Mouse (Mus musculus) kidney, embryonic 14.5 days (tissue): ENCODE measurements at regions not wholly inside any gene's neighbourhood (a gene's known extent, or its start where the extent isn't known, plus 50 kb on each side); places are given as distances from the start of the nearest gene placed in this dataset.

ENCODE experiments used
- ATAC-seq: fragments of 200-750 bp; cut with Nextera tagmentation; 2 replicates; pipeline ENCODE4 v1.8.0; 2017; ENCODE audit warnings: moderate number of reproducible peaks, mild to moderate bottlenecking, moderate TSS enrichment, moderate library complexity; ENCODE audit not compliant: low FRiP score, low TSS enrichment
- H3K27ac ChIP-seq: fragments of 300-500 bp; sonication (generic); 2 replicates; pipeline ENCODE4 v1.5.1; 2014; ENCODE audit warnings: low read depth, mild to moderate bottlenecking, low read length, moderate library complexity, mixed read lengths
- H3K27me3 ChIP-seq: fragments of 300-500 bp; sonication (generic); 2 replicates; pipeline ENCODE4 v1.6.1; 2014; ENCODE audit warnings: mild to moderate bottlenecking, low read length; ENCODE audit not compliant: control insufficient read depth, insufficient read depth
- H3K36me3 ChIP-seq: fragments of 300-500 bp; sonication (generic); 2 replicates; pipeline ENCODE4 v1.6.1; 2014; ENCODE audit warnings: low read length, mixed read lengths; ENCODE audit not compliant: control insufficient read depth, insufficient read depth
- H3K4me1 ChIP-seq: fragments of 300-500 bp; sonication (generic); 2 replicates; pipeline ENCODE4 v1.6.1; 2014; ENCODE audit warnings: low read length, mixed read lengths; ENCODE audit not compliant: control insufficient read depth, insufficient read depth
- H3K4me2 ChIP-seq: fragments of 300-500 bp; sonication (generic); replicated peaks from 2 replicates; pipeline ENCODE4 v1.6.1; 2014; ENCODE audit warnings: low read depth, mild to moderate bottlenecking, low read length
- H3K4me3 ChIP-seq: fragments of 300-500 bp; sonication (generic); 2 replicates; pipeline ENCODE4 v1.5.1; 2014; ENCODE audit warnings: mild to moderate bottlenecking, low read length
- H3K9ac ChIP-seq: fragments of 300-500 bp; sonication (generic); 2 replicates; pipeline ENCODE4 v1.6.1; 2014; ENCODE audit warnings: low read depth, mild to moderate bottlenecking, low read length, moderate library complexity
- H3K9me3 ChIP-seq: fragments of 300-500 bp; sonication (generic); 2 replicates; pipeline ENCODE4 v1.6.1; 2016; ENCODE audit warnings: low read length; ENCODE audit not compliant: control insufficient read depth
- WGBS: fragments of 180-500 bp; shearing (Covaris S2); extraction: QIAGEN DNeasy Blood & Tissue Kit; methylation state at CpG from one replicate; pipeline ENCODE4 v1.1.7; 2014; 5-methylcytosine and 5-hydroxymethylcytosine counted together

GRCm38 (mm10) chr15:63526820-63527219 lies 318.2 kb downstream of the Gsdmc2 start:
- no peak overlapping the region for H3K4me2 ChIP-seq
- no peaks in the 10 kb centered on the region for H3K9me3 ChIP-seq
- no peak overlapping the region for H3K27ac ChIP-seq
- no peak overlapping the region for H3K4me3 ChIP-seq
- ATAC-seq, result no peak
- H3K27me3 ChIP-seq, result no peaks in the 10 kb centered on the region
- no peaks in the 10 kb centered on the region for H3K4me1 ChIP-seq
- WGBS, result 93% methylated on average over 2 of the region's 2 CpGs
- no peaks in the 10 kb centered on the region for H3K36me3 ChIP-seq
- H3K9ac ChIP-seq, result no peak overlapping the region

- WGBS, result 54% methylated on average over 3 of the region's 3 CpGs
- H3K4me1 ChIP-seq, result no peaks in the 10 kb centered on the region
- no peak for ATAC-seq
- no peaks in the 10 kb centered on the region for H3K9me3 ChIP-seq
- no peak overlapping the region for H3K4me2 ChIP-seq
- no peaks in the 10 kb centered on the region for H3K36me3 ChIP-seq
- H3K4me3 ChIP-seq, result no peak overlapping the region
- H3K27ac ChIP-seq, result no peak overlapping the region
- H3K9ac ChIP-seq, result no peak overlapping the region
- H3K27me3 ChIP-seq, result no peaks in the 10 kb centered on the region
Observed at GRCm38 (mm10) chr15:63517301-63517700, 327.7 kb downstream of the Gsdmc2 start.

GRCm38 (mm10) chr15:63500453-63500852 lies 344.5 kb downstream of the Gsdmc2 start:
- peak; percentile 64; the same call in 1 of the 2 replicates for ATAC-seq
- no peaks in the 10 kb centered on the region for H3K4me1 ChIP-seq

GRCm38 (mm10) chr15:63498483-63498882 lies 346.5 kb downstream of the Gsdmc2 start:
- Histone ChIP-seq H3K27ac (no peak overlapping the region), H3K9me3 (no peaks in the 10 kb centered on the region), H3K9ac (no peak overlapping the region), H3K36me3 (no peaks in the 10 kb centered on the region), H3K4me1 (no peaks in the 10 kb centered on the region), H3K27me3 (no peaks in the 10 kb centered on the region), H3K4me3 (no peak overlapping the region), H3K4me2 (no peak overlapping the region)
- WGBS, result 89% methylated on average over 3 of the region's 3 CpGs
- ATAC-seq, result no peak

More at GRCm38 (mm10) chr15:63500453-63500852, 344.5 kb downstream of the Gsdmc2 start:
- H3K9ac ChIP-seq, result no peak overlapping the region
- no peaks in the 10 kb centered on the region for H3K9me3 ChIP-seq
- no peaks in the 10 kb centered on the region for H3K36me3 ChIP-seq
- H3K27me3 ChIP-seq, result no peaks in the 10 kb centered on the region
- H3K4me2 ChIP-seq, result no peak overlapping the region
- 59% methylated on average over 1 of the region's 1 CpGs for WGBS
- no peak overlapping the region; the same call in 1 of the 2 replicates for H3K27ac ChIP-seq
- H3K4me3 ChIP-seq, result no peak overlapping the region

GRCm38 (mm10) chr15:63497207-63497606 lies 347.8 kb downstream of the Gsdmc2 start:
- Histone ChIP-seq H3K36me3 (no peaks in the 10 kb centered on the region), H3K9me3 (no peaks in the 10 kb centered on the region), H3K4me2 (no peak overlapping the region), H3K4me1 (no peaks in the 10 kb centered on the region), H3K4me3 (no peak overlapping the region), H3K9ac (no peak overlapping the region), H3K27ac (no peak overlapping the region), H3K27me3 (no peaks in the 10 kb centered on the region)
- 95% methylated on average over 3 of the region's 3 CpGs for WGBS
- ATAC-seq, result no peak

GRCm38 (mm10) chr15:63484910-63485309 lies 360.1 kb downstream of the Gsdmc2 start:
- Histone ChIP-seq H3K36me3 (no peaks in the 10 kb centered on the region), H3K9ac (no peak overlapping the region), H3K4me2 (no peak overlapping the region), H3K4me1 (no peaks in the 10 kb centered on the region), H3K27ac (peak overlapping the region; percentile 39; the same call in 1 of the 2 replicates), H3K4me3 (no peak overlapping the region), H3K9me3 (no peaks in the 10 kb centered on the region), H3K27me3 (no peaks in the 10 kb centered on the region)
- 65% methylated on average over 5 of the region's 5 CpGs for WGBS
- ATAC-seq, result peak; percentile 30; the same call in 1 of the 2 replicates

- no peak overlapping the region for H3K9ac ChIP-seq
- H3K4me3 ChIP-seq, result no peak overlapping the region
- 11% methylated on average over 4 of the region's 4 CpGs for whole genome bisulfite sequencing
- H3K27ac ChIP-seq, result peak overlapping the region; percentile 51; the same call in 1 of the 2 replicates
- H3K36me3 ChIP-seq, result no peaks in the 10 kb centered on the region
- H3K4me2 ChIP-seq, result no peak overlapping the region
- H3K27me3 ChIP-seq, result no peaks in the 10 kb centered on the region
- ATAC-seq, result peak; percentile 95
- no peaks in the 10 kb centered on the region for H3K9me3 ChIP-seq
- no peaks in the 10 kb centered on the region for H3K4me1 ChIP-seq
Observed at GRCm38 (mm10) chr15:63484217-63484887, 360.6 kb downstream of the Gsdmc2 start.

- 42% methylated on average over 1 of the region's 1 CpGs for WGBS
- Histone ChIP-seq H3K36me3 (no peaks in the 10 kb centered on the region), H3K4me3 (no peak overlapping the region), H3K9me3 (no peaks in the 10 kb centered on the region), H3K4me2 (no peak overlapping the region), H3K4me1 (no peaks in the 10 kb centered on the region), H3K9ac (no peak overlapping the region), H3K27ac (no peak overlapping the region), H3K27me3 (no peaks in the 10 kb centered on the region)
- ATAC-seq, result no peak
Observed at GRCm38 (mm10) chr15:63479270-63479805, 365.6 kb downstream of the Gsdmc2 start.

GRCm38 (mm10) chr15:63466916-63467315 lies 378.1 kb downstream of the Gsdmc2 start:
- H3K27ac ChIP-seq, result no peak overlapping the region
- H3K4me1 ChIP-seq, result no peaks in the 10 kb centered on the region
- H3K4me3 ChIP-seq, result no peak overlapping the region
- no peak overlapping the region for H3K4me2 ChIP-seq
- no peaks in the 10 kb centered on the region for H3K36me3 ChIP-seq
- no peak for ATAC-seq
- WGBS, result 71% methylated on average over 1 of the region's 1 CpGs
- no peaks in the 10 kb centered on the region for H3K9me3 ChIP-seq
- no peaks in the 10 kb centered on the region for H3K27me3 ChIP-seq
- no peak overlapping the region for H3K9ac ChIP-seq
